Mouse (Mus musculus): ENCODE results near the gene Med27. TPM values are rescaled to one million over a fixed set of nuclear protein-coding genes. Genes with fewer than 3 reads are reported as not detected.

Med27 gene
- total and polyA plus RNA-seq, 3 experiments: 32.1 to 36.2 (median 33.6) TPM

GRCm38 (mm10) chr2:29491656-29492055 is 145.0 kb downstream of the Med27 start:
- peaks cover 0 to 10% of the 10 kb centered on the region in 2 experiments for H3K36me3 ChIP-seq (replicated peaks in 1 of 2; ENCODE audit: control insufficient read depth in 1 of 2, insufficient read depth in 1 of 2, low read length in 1 of 2)
- H3K4me2 ChIP-seq (ENCODE audit: insufficient read depth, low read depth, poor library complexity, severe bottlenecking): no peak overlapping the region
- dilution Hi-C loops (cut with MboI; ENCODE audit: extremely low pct_ligation_motif_present, extremely low pct_unique_long_range_greater_than_20kb, low sequenced_read_pairs): no loop called here
- in situ Hi-C loops (cut with MboI; ENCODE audit: low pct_ligation_motif_present, low pct_unique_long_range_greater_than_20kb, low sequenced_read_pairs): no loop called here
- H3K9me3 ChIP-seq (replicated peaks; ENCODE audit: low read length): no peaks in the 10 kb centered on the region
- H3K79me2 ChIP-seq (replicated peaks; ENCODE audit: control insufficient read depth, extremely low read depth, insufficient read depth, poor library complexity, severe bottlenecking): no peaks in the 10 kb centered on the region
- H3K27me3 ChIP-seq (replicated peaks): no peaks in the 10 kb centered on the region
- no peak overlapping the region for H3K27ac ChIP-seq (ENCODE audit: insufficient read depth, low read depth)
- DNase-seq (ENCODE audit: extremely low read depth): no peak
- H3K4me3 ChIP-seq (replicated peaks in 1 of 3; ENCODE audit: low read depth in 2 of 3, low read length in 2 of 3, poor library complexity in 1 of 3): no peak overlapping the region
- H3K4me1 ChIP-seq (ENCODE audit: control insufficient read depth in 1 of 2, insufficient read depth in 2 of 2): peaks cover 2 to 12% of the 10 kb centered on the region in 2 experiments; a peak in 2 of 4 replicates
- TF ChIP-seq MXI1 (IDR thresholded peaks at IDR 0.05; ENCODE audit: low read depth, low read length) (no peak), CTCF (conservative IDR thresholded peaks at IDR 0.05 in 1 of 2, IDR thresholded peaks at IDR 0.05 in 1 of 2; ENCODE audit: low read depth in 2 of 2, low read length in 2 of 2) (no peak), KAT2A (IDR thresholded peaks at IDR 0.05; ENCODE audit: insufficient replicate concordance, low read length) (no peak)
- no peak overlapping the region for H3K9ac ChIP-seq (ENCODE audit: insufficient read depth, low read depth)

- Histone ChIP-seq H3K9ac (ENCODE audit: insufficient read depth, low read depth) (no peak overlapping the region), H3K4me1 (ENCODE audit: control insufficient read depth in 1 of 2, insufficient read depth in 2 of 2) (peaks cover 2 to 12% of the 10 kb centered on the region in 2 experiments; a peak in 2 of 4 replicates), H3K4me3 (replicated peaks in 1 of 3; ENCODE audit: low read depth in 2 of 3, low read length in 2 of 3, poor library complexity in 1 of 3) (no peak overlapping the region), H3K4me2 (ENCODE audit: insufficient read depth, low read depth, poor library complexity, severe bottlenecking) (no peak overlapping the region), H3K79me2 (replicated peaks; ENCODE audit: control insufficient read depth, extremely low read depth, insufficient read depth, poor library complexity, severe bottlenecking) (no peaks in the 10 kb centered on the region), H3K27me3 (replicated peaks) (no peaks in the 10 kb centered on the region), H3K9me3 (replicated peaks; ENCODE audit: low read length) (no peaks in the 10 kb centered on the region), H3K27ac (ENCODE audit: insufficient read depth, low read depth) (no peak overlapping the region), H3K36me3 (replicated peaks in 1 of 2; ENCODE audit: control insufficient read depth in 1 of 2, insufficient read depth in 1 of 2, low read length in 1 of 2) (peaks cover 0 to 14% of the 10 kb centered on the region in 2 experiments)
- dilution Hi-C loops (cut with MboI; ENCODE audit: extremely low pct_ligation_motif_present, extremely low pct_unique_long_range_greater_than_20kb, low sequenced_read_pairs) (no loop called here), in situ Hi-C loops (cut with MboI; ENCODE audit: low pct_ligation_motif_present, low pct_unique_long_range_greater_than_20kb, low sequenced_read_pairs) (no loop called here)
- TF ChIP-seq NRF1 (IDR thresholded peaks at IDR 0.05; ENCODE audit: low read depth, low read length): no peak
- TF ChIP-seq HCFC1 (IDR thresholded peaks at IDR 0.05; ENCODE audit: low read depth, low read length): no peak
- no peak for TF ChIP-seq SMC3 (IDR thresholded peaks at IDR 0.05; ENCODE audit: low read depth, low read length)
- TF ChIP-seq ELF1 (IDR thresholded peaks at IDR 0.05; ENCODE audit: low read depth, low read length): no peak
- TF ChIP-seq SIN3A (IDR thresholded peaks at IDR 0.05; ENCODE audit: low read length): no peak
- TF ChIP-seq UBTF (IDR thresholded peaks at IDR 0.05; ENCODE audit: low read depth, low read length): no peak
- TF ChIP-seq MAZ (IDR thresholded peaks at IDR 0.05; ENCODE audit: low read depth, low read length): no peak
- TF ChIP-seq TCF12 (IDR thresholded peaks at IDR 0.05; ENCODE audit: low read depth, low read length): no peak
- TF ChIP-seq JUND (conservative IDR thresholded peaks at IDR 0.05; ENCODE audit: low read depth, low read length): no peak
- TF ChIP-seq ETS1 (conservative IDR thresholded peaks at IDR 0.05; ENCODE audit: low read depth, low read length): no peak
- TF ChIP-seq ZMIZ1 (IDR thresholded peaks at IDR 0.05; ENCODE audit: low read depth, low read length): no peak
- TF ChIP-seq CTCF (conservative IDR thresholded peaks at IDR 0.05 in 1 of 2, IDR thresholded peaks at IDR 0.05 in 1 of 2; ENCODE audit: low read depth in 2 of 2, low read length in 2 of 2): no peak
- no peak for TF ChIP-seq PAX5 (IDR thresholded peaks at IDR 0.05; ENCODE audit: low read length)
- no peak for TF ChIP-seq MAX (IDR thresholded peaks at IDR 0.05; ENCODE audit: low read length)
- no peak for DNase-seq (ENCODE audit: extremely low read depth)
These were observed 146.9 kb downstream of the Med27 start for GRCm38 (mm10) chr2:29493396-29494031.

Measured in CH12.LX (cell line).